Mouse (Mus musculus): ENCODE results near the gene Anapc4.

The Anapc4 gene

DNA sequence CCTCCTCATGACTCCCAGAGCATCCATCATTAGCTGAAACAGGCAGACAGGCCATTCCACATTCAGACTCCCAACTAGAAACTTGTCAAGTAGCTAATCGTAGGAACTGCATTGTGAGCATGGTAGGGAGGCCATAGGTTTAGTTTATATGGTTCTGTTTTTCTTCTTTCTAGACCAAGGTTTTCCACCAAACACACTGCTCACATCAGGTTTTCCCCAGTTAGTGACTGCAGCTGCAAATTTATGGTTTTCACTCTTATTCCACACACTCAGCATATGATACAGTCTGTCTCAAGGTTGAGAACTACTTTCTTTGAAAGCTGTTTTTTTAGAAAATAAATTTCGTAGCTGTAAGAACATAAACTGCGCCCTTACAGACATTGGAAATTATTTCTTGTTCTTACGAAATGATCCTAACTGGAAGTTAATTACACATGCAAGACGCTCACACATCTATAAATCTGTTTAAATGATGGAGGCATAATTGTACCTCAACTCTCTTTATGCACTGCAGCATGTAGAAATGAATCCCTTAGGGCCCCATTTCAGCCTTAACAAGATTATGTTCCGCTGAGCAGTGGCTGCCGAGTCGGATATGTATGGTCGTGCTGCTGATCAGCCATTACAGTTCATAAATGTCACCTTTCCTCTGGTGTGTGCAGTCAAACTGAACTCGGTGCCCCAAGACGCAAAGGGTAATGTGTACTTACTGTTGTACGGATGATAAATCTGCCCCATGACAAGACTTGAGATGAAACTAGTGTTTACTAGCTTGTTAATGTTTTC is 35.3 kb downstream of the Anapc4 start:
- no peak for DNase-seq

DNA sequence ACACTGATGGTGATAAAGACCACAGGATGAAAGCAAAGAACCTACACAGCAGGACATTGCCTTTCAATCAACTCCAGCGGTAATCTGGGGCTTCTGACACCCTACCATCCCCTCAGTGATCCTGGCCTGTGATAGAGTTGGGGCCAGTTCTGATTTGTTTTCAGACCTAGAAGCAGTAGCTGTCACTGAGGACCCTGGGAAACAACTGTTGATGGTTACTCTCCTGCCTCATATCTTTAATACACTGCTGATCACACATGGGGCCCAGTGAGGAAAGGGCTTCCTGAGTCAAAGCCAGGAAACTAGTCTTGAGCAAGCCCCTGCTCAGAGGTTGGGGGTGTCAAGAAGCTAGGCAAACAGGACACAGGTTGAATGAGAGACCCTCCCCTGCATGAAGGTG is 37.6 kb downstream of the Anapc4 start:
- DNase-seq, result no peak

GRCm38 (mm10) chr5:52871986-52872385 is 38.2 kb downstream of the Anapc4 start:
- no peak for DNase-seq

DNA sequence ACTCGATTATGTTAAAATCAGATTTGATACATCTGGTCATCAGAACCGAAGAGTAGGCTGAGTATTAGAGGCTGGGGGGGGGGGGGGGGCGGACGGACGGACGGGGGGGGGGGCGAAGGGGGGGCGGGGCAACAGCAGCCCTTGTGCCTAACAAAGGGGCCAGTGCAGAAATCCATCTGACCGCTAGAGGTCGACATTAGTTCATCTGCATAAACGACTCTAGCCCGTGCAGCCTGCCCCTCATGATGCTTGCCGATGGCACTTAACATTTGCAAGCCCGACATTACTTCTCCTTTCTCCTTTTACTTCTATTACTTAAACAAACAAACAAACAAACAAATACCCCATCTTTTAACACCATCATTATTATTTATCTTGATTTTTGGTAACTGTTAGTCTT is 45.0 kb downstream of the Anapc4 start:
- DNase-seq, result peak; percentile 51 to 73

- no peak for DNase-seq
Measured at GRCm38 (mm10) chr5:52879926-52880325, 46.1 kb downstream of the Anapc4 start.

- peak; percentile 60 to 79 for DNase-seq
Measured at GRCm38 (mm10) chr5:52882446-52882845, 48.6 kb downstream of the Anapc4 start.

- peak; percentile 36 to 72 for DNase-seq
Measured at GRCm38 (mm10) chr5:52887085-52887484, 53.3 kb downstream of the Anapc4 start.

- DNase-seq, result no peak
Measured at GRCm38 (mm10) chr5:52889919-52890318, 56.1 kb downstream of the Anapc4 start.

GRCm38 (mm10) chr5:52891949-52892835 is 58.4 kb downstream of the Anapc4 start:
- DNase-seq, result no peak

DNA sequence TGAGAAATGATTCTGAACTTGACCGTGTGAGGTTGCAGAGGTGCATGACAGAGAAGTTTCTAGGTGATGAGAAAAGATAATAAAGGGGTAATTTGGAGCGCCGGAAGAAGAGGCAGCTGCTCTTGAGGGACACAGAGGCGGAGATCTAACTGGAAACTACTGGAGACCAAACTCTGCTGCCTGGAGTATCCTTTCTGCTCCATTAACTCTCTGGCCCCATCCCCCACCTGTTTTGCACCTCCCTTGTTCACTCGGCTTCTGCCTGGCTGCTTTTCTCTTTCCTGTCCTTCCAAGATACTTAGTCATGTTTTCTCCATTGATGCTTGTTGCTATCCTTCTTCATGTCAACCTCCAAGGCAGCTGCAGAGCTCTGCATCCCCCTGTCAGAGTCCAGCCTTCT is 60.1 kb downstream of the Anapc4 start:
- DNase-seq, result no peak

DNA sequence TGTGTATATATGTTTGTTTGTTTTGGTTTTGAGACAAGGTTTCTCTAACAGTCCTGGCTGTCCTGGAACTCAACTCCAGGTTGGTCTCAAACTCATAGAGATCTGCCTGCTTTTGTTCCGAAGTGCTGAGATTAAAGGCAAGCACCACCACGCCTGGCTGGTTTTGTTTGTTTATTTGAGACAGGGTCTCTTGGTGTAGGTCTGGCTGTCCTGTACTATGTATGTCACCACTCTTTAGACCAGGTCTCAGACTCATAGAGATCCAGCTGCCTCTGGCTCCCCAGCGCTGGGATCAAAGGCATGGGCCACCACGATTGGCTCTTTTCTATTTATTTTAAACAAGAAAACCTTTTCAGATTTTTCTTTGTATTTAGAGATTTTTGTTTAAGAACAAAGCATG is 70.4 kb downstream of the Anapc4 start:
- DNase-seq, result no peak

- no peak for DNase-seq
Measured at GRCm38 (mm10) chr5:52904671-52905070, 70.9 kb downstream of the Anapc4 start.

GRCm38 (mm10) chr5:52908246-52908645 is 74.4 kb downstream of the Anapc4 start:
- no peak for DNase-seq

DNA sequence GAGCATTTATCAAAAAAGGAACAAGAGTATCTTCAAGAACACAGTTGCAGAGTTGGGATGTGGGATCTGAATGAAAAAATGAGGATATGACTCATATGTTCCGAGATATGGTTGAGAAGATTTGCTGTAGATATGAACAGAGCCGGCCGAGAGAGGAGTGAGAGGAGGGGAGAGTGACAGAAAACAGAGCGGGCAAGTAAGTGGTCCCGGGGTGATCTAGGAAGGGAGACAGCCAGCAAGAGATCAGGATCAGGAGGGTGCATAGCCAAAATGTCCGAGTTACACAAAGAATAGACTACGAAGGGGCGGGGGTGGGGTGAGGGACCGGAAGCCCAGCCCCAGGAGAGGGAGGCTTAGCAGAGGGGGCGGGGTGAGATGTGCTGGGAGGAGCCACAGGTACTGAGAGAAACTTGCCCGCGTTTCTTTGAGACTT is 76.4 kb downstream of the Anapc4 start:
- DNase-seq, result peak; percentile 44 to 47

DNA sequence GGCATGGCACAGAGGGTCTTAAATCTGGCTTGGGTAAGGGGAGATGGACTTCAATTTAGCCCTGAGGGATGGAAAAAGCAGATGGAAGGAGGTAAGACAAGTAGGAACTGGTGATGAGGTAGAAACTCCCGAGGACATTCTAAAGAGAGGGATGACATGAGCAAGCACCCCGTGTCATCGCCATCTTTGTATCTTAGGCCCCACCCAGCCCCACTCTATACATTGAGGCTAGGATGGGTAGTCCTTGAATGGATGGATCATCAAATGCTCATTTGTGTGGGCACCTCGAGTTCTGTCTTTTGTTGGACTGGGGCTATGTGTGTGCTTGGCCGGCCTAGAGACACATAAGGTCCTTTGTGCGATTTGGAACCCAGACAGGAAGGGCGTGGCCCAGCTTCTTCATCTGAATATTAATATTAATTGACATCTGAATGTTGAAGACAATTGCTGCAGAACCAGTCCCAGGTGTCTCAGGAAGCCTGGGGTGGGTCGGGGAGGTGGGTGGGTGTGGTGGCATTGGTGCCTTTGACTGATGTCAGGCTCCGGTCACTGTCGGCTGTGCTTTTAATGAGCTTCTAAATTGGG is 77.6 kb downstream of the Anapc4 start:
- DNase-seq, result no peak

DNA sequence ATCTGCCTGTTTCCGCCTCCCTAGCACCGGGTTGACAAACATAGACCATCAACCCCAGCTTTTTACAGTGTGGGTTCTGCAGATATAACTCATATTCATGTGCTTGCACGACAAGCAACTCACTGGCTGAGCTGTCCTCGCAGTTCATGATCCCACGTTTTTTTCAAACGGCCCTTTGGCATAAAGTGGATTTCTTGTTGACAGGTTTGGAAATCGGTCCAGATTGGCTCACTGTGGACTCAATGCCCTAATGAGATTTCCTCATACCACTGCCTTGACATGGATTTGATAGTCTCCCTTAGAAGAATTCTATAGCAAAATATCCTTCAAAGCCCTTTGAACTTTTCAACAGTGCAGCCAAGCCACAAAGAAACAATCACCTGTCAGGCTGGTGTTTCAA is 79.9 kb downstream of the Anapc4 start:
- DNase-seq, result peak in 1 of 2 experiments; percentile 11

DNA sequence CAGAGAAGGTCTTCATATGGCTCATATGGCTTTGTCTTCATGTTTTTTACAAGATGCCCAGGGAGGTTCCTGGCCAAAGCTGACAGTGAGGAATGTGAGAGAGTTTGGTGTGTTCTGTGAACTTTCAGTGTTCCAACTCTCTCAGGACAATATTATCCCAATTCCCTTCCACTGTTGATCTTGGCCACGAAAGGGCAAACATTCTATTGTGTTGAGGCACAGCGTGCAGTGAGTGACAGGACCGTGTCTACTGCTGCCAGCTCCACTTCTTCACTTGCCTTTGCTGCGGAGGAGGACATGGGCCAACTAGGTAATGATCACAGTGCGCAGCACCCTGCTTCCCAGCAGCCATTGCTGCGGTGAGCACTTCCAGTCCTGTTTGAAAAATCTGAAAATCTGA is 82.4 kb downstream of the Anapc4 start:
- no peak for DNase-seq

Data from lung, postnatal 4 days (tissue).